Mouse (Mus musculus): Measurements from ENCODE around the gene Rnf26.
A peak's percentile ranks its signal among the peaks of the same experiment; 100 is the strongest.

Rnf26 gene

GRCm38 (mm10) chr9:44113105-44113789 lies at the start of gene Rnf26, which contains the start of gene Gm49380:
Gene Rnf26 (minus strand): TSS chr9:44113517.
Gene Gm49380 (minus strand): TSS chr9:44113500.
- DNase-seq (ENCODE audit: low spot score in 2 of 2): peak; percentile 95

DNA sequence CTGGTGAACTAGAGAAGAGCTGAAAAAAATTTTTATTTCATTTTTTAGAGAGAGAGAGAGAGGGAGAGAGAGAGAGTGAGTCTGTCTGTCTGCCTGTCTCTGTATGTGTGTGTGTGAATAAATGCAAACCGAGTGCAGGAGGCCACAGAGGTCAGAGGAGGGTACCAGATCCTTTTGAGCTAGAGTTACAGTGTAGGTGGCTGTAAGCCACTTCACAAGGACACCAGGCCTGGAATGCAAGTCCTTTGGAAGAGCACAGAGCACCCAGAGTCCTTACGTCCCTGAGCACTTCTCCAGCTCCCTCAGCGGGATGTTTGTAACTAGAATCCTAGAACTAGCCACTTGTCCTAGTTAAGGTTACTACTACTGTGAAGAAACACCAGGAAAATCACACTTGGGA lies 46.6 kb upstream of the Rnf26 start:
- DNase-seq (ENCODE audit: low spot score in 2 of 2): no peak

DNA sequence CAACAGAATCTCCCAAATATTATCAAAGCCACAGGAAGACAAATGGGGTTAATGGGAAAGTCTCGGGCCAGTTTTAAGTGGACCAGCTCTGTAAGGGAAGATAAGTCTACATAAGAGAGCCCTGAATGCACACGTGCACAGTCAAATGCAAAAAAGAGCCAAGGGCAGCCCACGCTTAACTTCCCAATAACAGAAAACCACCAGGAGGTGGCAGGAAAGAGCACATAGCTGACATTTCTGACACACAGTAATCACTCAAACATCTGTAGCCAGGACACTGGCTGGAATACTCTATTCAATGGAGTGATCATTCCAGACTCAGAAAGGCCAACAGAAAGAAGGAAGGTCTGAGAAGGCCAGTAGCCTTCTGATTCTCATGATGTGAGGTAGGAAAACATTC lies 34.0 kb upstream of the Rnf26 start:
- DNase-seq (ENCODE audit: low spot score in 2 of 2): no peak

DNA sequence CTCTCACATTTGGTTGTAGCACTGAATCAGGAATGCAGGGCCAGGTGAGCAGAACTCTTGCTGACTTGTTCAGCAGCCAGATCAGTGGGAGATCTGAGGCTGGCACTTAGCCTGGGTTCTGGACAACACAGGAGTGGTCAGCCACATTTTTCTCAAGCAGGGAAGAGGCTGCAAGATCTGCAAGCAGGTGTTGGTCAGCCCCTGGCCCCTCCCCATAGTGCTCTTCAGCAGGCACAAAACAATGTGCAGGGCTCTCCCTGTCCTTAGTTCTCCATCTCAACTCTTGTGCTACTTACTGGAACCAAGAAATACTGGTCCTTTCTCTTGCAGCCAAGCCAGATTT lies 31.4 kb upstream of the Rnf26 start:
- DNase-seq (ENCODE audit: low spot score in 2 of 2): no peak

- DNase-seq (ENCODE audit: low spot score in 2 of 2): no peak
These were observed 30.9 kb upstream of the Rnf26 start for GRCm38 (mm10) chr9:44144023-44144717.

DNA sequence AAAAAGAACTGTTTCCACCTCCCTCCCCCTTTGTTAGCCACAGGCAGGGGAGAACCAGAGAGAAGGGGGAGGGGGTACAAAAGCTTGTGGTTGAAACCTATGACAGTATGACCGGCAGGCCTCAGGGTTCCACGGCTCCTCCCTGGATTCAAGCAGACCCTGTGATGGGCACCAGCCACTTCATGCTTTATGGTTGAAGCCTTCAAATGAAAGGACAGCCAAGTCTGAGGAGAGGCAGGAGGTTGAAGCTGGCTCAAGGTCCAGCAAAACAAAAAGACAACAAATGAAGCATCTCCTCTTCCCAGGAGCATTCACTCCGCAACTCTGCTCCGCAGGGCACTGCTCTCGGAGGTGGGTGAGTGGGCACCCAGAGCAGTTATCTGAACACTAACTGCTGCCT lies 30.1 kb upstream of the Rnf26 start:
- DNase-seq (ENCODE audit: low spot score in 2 of 2): no peak

- DNase-seq (ENCODE audit: low spot score in 2 of 2): no peak
These were observed 28.6 kb upstream of the Rnf26 start for GRCm38 (mm10) chr9:44141951-44142350.

- DNase-seq (ENCODE audit: low spot score in 2 of 2): no peak
These were observed 24.5 kb upstream of the Rnf26 start for GRCm38 (mm10) chr9:44137846-44138245.

DNA sequence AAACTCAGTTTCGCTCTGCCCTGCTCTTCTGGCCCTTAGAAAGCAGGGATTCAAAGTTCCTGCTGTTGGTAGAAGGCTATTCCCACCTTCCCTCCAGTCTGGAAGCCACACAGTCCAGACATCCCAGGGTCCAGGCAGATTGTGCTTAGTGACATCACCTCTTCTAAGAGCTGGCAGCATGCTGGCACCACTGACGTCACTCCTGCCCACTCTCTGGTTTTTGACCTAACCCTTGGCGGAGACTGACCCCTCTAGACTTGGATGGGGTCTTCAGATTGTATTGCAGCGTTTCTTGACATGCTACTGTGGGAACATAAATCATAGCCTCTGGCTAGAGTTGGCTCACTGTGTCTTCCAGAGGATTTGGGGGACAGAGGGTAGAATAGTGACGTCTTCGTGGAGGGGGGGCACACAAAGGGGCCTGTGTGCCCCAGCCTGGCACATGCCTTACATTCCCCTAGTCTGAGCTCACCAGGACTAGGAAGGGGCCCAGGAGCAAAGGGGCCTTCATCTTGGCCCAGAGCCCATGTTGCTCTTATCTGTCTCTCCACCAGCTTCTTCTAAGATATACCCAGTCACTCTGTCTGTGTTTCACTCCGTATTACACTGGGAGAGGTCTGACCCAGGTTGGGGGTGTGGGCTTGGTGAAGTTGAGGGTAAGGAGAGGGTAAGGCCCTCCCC lies 22.6 kb upstream of the Rnf26 start:
- no peak for DNase-seq (ENCODE audit: low spot score in 2 of 2)

GRCm38 (mm10) chr9:44134851-44135730 lies 21.8 kb upstream of the Rnf26 start:
- DNase-seq (ENCODE audit: low spot score in 2 of 2): no peak

- peak in 1 of 2 experiments; percentile 53 for DNase-seq (ENCODE audit: low spot score in 2 of 2)
These were observed 21.0 kb upstream of the Rnf26 start, which contains the start of gene Mcam for GRCm38 (mm10) chr9:44134101-44134850. Gene Mcam (plus strand): TSS chr9:44134469.

DNA sequence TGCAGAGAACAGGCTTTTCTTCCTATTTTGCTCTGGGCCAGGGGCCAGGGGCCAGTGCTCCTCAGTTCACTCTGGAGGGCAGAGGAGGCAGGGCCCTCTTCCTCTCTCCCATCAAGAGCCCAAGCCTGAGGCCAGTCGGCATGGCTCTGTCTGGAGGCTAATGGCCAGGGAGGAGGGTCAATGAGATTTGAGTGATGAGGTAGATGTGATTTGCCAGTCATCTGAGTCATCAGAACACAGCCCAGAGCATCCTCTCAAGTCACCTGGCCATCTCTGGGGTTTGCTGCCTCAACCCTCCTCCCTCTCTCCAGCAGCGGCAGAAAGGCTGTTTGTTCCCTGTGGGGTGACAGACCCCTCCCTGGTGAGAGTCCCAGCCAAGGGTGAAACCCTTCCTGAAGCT lies 20.0 kb upstream of the Rnf26 start:
- no peak for DNase-seq (ENCODE audit: low spot score in 2 of 2)

GRCm38 (mm10) chr9:44132200-44132599 lies 18.9 kb upstream of the Rnf26 start:
- no peak for DNase-seq (ENCODE audit: low spot score in 2 of 2)

- no peak for DNase-seq (ENCODE audit: low spot score in 2 of 2)
These were observed 17.9 kb upstream of the Rnf26 start for GRCm38 (mm10) chr9:44131276-44131590.

GRCm38 (mm10) chr9:44130581-44131275 lies 17.4 kb upstream of the Rnf26 start:
- no peak for DNase-seq (ENCODE audit: low spot score in 2 of 2)

DNA sequence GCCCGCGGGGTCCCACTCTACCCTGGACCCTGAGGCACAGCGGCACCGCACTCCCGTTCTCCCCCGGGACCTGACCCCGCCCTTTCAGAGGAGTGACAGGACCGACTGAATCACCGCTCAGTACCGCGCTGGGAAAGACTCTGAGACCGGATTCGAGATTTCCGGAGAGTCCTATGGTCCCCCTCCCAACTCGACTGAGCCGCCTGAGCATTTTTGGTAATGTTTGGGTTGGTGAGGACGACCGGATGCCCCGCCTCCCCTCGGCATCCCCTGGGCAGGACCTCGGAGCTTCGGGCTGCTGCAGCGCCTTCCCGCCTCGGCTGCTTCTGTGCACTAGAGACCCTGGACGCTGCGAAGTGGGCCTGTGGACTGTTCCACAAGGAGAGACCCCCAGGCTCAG lies 16.7 kb upstream of the Rnf26 start:
- no peak for DNase-seq (ENCODE audit: low spot score in 2 of 2)

GRCm38 (mm10) chr9:44129633-44130032 lies 16.3 kb upstream of the Rnf26 start:
- no peak for DNase-seq (ENCODE audit: low spot score in 2 of 2)

DNA sequence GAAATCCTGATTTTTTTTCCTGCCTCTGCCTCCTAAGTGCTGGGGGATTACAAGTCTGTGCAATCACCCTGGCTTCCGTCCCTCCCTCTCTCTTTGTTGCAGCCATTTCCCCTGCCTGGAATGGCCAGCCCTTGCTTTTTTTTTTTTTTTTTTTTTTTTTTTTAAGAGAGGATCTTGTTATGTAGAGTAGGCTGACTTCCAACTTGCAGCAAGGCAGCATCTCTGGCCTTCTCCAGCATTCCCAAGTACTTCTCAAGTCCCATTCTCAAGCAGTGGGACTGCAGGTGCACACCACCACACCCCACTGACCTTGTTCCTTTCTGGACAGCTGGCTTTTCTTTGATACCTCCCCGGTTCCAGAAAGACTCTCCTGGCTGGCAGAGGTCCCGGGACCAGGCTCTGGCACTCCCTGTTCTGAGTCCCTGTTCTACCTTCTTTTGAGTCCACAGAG lies 14.1 kb upstream of the Rnf26 start:
- no peak for DNase-seq (ENCODE audit: low spot score in 2 of 2)

GRCm38 (mm10) chr9:44126746-44127145 lies 13.4 kb upstream of the Rnf26 start:
- DNase-seq (ENCODE audit: low spot score in 2 of 2): no peak

Measured in frontal cortex, postnatal 10 days (tissue).